Mouse (Mus musculus) midbrain, embryonic 15.5 days (tissue): ENCODE results near the gene Tgfbr3. TPM values are rescaled to one million over a fixed set of nuclear protein-coding genes. Genes with fewer than 3 reads are reported as not detected.
A peak's percentile ranks its signal among the peaks of the same experiment; 100 is the strongest.
"Not testable (repeated sequence)": the region's sequence is repeated elsewhere in the genome, so short reads cannot be mapped to it uniquely, and the experiment has no call there.

Experiments used
- ATAC-seq: fragments of 200-750 bp; cut with Nextera tagmentation; replicated peaks from 2 replicates; pipeline ENCODE4 v1.8.0; 2017; ENCODE audit warnings: moderate TSS enrichment
- H3K27ac ChIP-seq: fragments of 300-500 bp; sonication (generic); 2 replicates; pipeline ENCODE4 v1.5.1; 2015; ENCODE audit warnings: mild to moderate bottlenecking, inconsistent platforms
- H3K27me3 ChIP-seq: fragments of 300-500 bp; sonication (generic); replicated peaks from 2 replicates; pipeline ENCODE4 v1.6.1; 2015; ENCODE audit warnings: inconsistent platforms
- H3K36me3 ChIP-seq: fragments of 300-500 bp; sonication (generic); replicated peaks from 2 replicates; pipeline ENCODE4 v1.6.1; 2015; ENCODE audit warnings: inconsistent platforms
- H3K4me1 ChIP-seq: fragments of 300-500 bp; sonication (generic); 2 replicates; pipeline ENCODE4 v1.6.1; 2015; ENCODE audit warnings: inconsistent platforms
- H3K4me2 ChIP-seq: fragments of 300-500 bp; sonication (generic); 2 replicates; pipeline ENCODE4 v1.6.1; 2015; ENCODE audit warnings: inconsistent platforms, mild to moderate bottlenecking, moderate library complexity
- H3K4me3 ChIP-seq: fragments of 300-500 bp; sonication (generic); 2 replicates; pipeline ENCODE4 v1.5.1; 2015; ENCODE audit warnings: mild to moderate bottlenecking, inconsistent platforms
- H3K9ac ChIP-seq: fragments of 300-500 bp; sonication (generic); 2 replicates; pipeline ENCODE4 v1.6.1; 2015; ENCODE audit warnings: mild to moderate bottlenecking, inconsistent platforms
- H3K9me3 ChIP-seq: fragments of 300-500 bp; sonication (generic); 2 replicates; pipeline ENCODE4 v1.6.1; 2016; ENCODE audit warnings: inconsistent platforms
- WGBS: fragments of 180-500 bp; shearing (Covaris S2); methylation state at CpG from one replicate; pipeline ENCODE4 v1.1.7; 2015; ENCODE audit warnings: mixed read lengths; 5-methylcytosine and 5-hydroxymethylcytosine counted together
- polyA plus RNA-seq: library from polyadenylated mRNA; unstranded; fragments of >200 nt; fragmentation: Nextera tagmentation; extraction: Ambion mirVana; gene quantifications from 2 replicates; pipeline ENCODE4 v1.2.1, GENCODE M21; 2015

The Tgfbr3 gene
- polyA plus RNA-seq, 1 experiment from 2014 or later = 6.5 TPM

- H3K4me2 ChIP-seq = 0 out of 2 replicates have a peak overlapping the region, but pooled peaks have one; percentile 4
- H3K27me3 ChIP-seq = peaks cover 17% of the 10 kb centered on the region
- no peaks in the 10 kb centered on the region for H3K36me3 ChIP-seq
- 0 out of 2 replicates have a peak, but pooled peaks cover 4% of the 10 kb centered on the region for H3K9me3 ChIP-seq
- 20% methylated on average over 19 of the region's 19 CpGs for WGBS
- H3K27ac ChIP-seq = no peak overlapping the region
- ATAC-seq = no peak
- no peak overlapping the region for H3K4me3 ChIP-seq
- no peak overlapping the region for H3K9ac ChIP-seq
- H3K4me1 ChIP-seq = peaks cover 16% of the 10 kb centered on the region
Observed at GRCm38 (mm10) chr5:107250548-107251272, 38.7 kb downstream of the Tgfbr3 start.

- no peak for ATAC-seq
- Histone ChIP-seq H3K4me1 (peaks cover 16% of the 10 kb centered on the region), H3K4me3 (no peak overlapping the region), H3K27me3 (peaks cover 21% of the 10 kb centered on the region), H3K9ac (no peak overlapping the region), H3K4me2 (no peak overlapping the region), H3K9me3 (no peaks in the 10 kb centered on the region), H3K27ac (no peak overlapping the region), H3K36me3 (no peaks in the 10 kb centered on the region)
- 57% methylated on average over 6 of the region's 6 CpGs for WGBS
Observed at GRCm38 (mm10) chr5:107248732-107249131, 40.7 kb downstream of the Tgfbr3 start.

GRCm38 (mm10) chr5:107248302-107248701 lies 41.1 kb downstream of the Tgfbr3 start:
- not testable (repeated sequence) for H3K36me3 ChIP-seq, H3K27ac ChIP-seq, H3K9me3 ChIP-seq, ATAC-seq, H3K9ac ChIP-seq, H3K4me3 ChIP-seq, H3K4me2 ChIP-seq
- peaks cover 18% of the 10 kb centered on the region for H3K27me3 ChIP-seq
- 95% methylated on average over 11 of the region's 11 CpGs for WGBS
- peaks cover 16% of the 10 kb centered on the region for H3K4me1 ChIP-seq

GRCm38 (mm10) chr5:107247786-107248185 lies 41.6 kb downstream of the Tgfbr3 start:
- no peak for ATAC-seq
- H3K27me3 ChIP-seq = peaks cover 13% of the 10 kb centered on the region; the same call in 1 of the 2 replicates

GRCm38 (mm10) chr5:107243445-107243844 lies 46.0 kb downstream of the Tgfbr3 start:
- H3K36me3 ChIP-seq = no peaks in the 10 kb centered on the region
- H3K4me3 ChIP-seq = no peak overlapping the region
- no peak overlapping the region for H3K4me2 ChIP-seq
- no peaks in the 10 kb centered on the region for H3K9me3 ChIP-seq
- H3K27ac ChIP-seq = no peak overlapping the region
- 88% methylated on average over 2 of the region's 2 CpGs for WGBS
- peaks cover 4% of the 10 kb centered on the region; the same call in 1 of the 2 replicates for H3K27me3 ChIP-seq
- H3K9ac ChIP-seq = no peak overlapping the region
- H3K4me1 ChIP-seq = no peaks in the 10 kb centered on the region
- no peak for ATAC-seq

More at GRCm38 (mm10) chr5:107247786-107248185, 41.6 kb downstream of the Tgfbr3 start:
- Histone ChIP-seq H3K9me3 (no peaks in the 10 kb centered on the region), H3K4me3 (no peak overlapping the region), H3K4me2 (no peak overlapping the region), H3K27ac (no peak overlapping the region), H3K4me1 (peaks cover 16% of the 10 kb centered on the region), H3K9ac (no peak overlapping the region), H3K36me3 (no peaks in the 10 kb centered on the region)
- 57% methylated on average over 3 of the region's 3 CpGs for WGBS

- Histone ChIP-seq H3K4me3 (no peak overlapping the region), H3K4me2 (no peak overlapping the region), H3K27ac (no peak overlapping the region), H3K9ac (no peak overlapping the region), H3K36me3 (no peaks in the 10 kb centered on the region), H3K4me1 (peaks cover 3% of the 10 kb centered on the region; the same call in 1 of the 2 replicates), H3K27me3 (peaks cover 4% of the 10 kb centered on the region; the same call in 1 of the 2 replicates), H3K9me3 (no peaks in the 10 kb centered on the region)
- ATAC-seq = no peak
- WGBS = 89% methylated on average over 4 of the region's 4 CpGs
Observed at GRCm38 (mm10) chr5:107242993-107243392, 46.4 kb downstream of the Tgfbr3 start.

- Histone ChIP-seq H3K4me1 (peaks cover 5% of the 10 kb centered on the region; the same call in 1 of the 2 replicates), H3K4me2 (no peak overlapping the region), H3K36me3 (no peaks in the 10 kb centered on the region), H3K4me3 (no peak overlapping the region), H3K9me3 (no peaks in the 10 kb centered on the region), H3K27ac (no peak overlapping the region), H3K27me3 (peaks cover 4% of the 10 kb centered on the region; the same call in 1 of the 2 replicates), H3K9ac (no peak overlapping the region)
- 28% methylated on average over 1 of the region's 1 CpGs for WGBS
- no peak for ATAC-seq
Observed at GRCm38 (mm10) chr5:107240276-107240675, 49.2 kb downstream of the Tgfbr3 start.

GRCm38 (mm10) chr5:107237971-107238426 lies 51.4 kb downstream of the Tgfbr3 start:
- no peaks in the 10 kb centered on the region for H3K36me3 ChIP-seq
- ATAC-seq = no peak
- peaks cover 5% of the 10 kb centered on the region; the same call in 1 of the 2 replicates for H3K4me1 ChIP-seq
- H3K27me3 ChIP-seq = no peaks in the 10 kb centered on the region
- no peak overlapping the region for H3K4me3 ChIP-seq
- no peaks in the 10 kb centered on the region for H3K9me3 ChIP-seq
- no peak overlapping the region for H3K9ac ChIP-seq
- 52% methylated on average over 7 of the region's 7 CpGs for WGBS
- H3K4me2 ChIP-seq = no peak overlapping the region
- H3K27ac ChIP-seq = no peak overlapping the region

GRCm38 (mm10) chr5:107236975-107237374 lies 52.5 kb downstream of the Tgfbr3 start:
- H3K9ac ChIP-seq = no peak overlapping the region
- H3K9me3 ChIP-seq = no peaks in the 10 kb centered on the region
- 68% methylated on average over 6 of the region's 6 CpGs for WGBS
- no peaks in the 10 kb centered on the region for H3K36me3 ChIP-seq
- no peaks in the 10 kb centered on the region for H3K27me3 ChIP-seq
- no peak for ATAC-seq
- no peak overlapping the region for H3K27ac ChIP-seq
- H3K4me2 ChIP-seq = no peak overlapping the region
- no peak overlapping the region for H3K4me3 ChIP-seq
- peaks cover 5% of the 10 kb centered on the region; the same call in 1 of the 2 replicates for H3K4me1 ChIP-seq

- Histone ChIP-seq H3K36me3 (no peaks in the 10 kb centered on the region), H3K4me3 (no peak overlapping the region), H3K27ac (no peak overlapping the region), H3K9ac (no peak overlapping the region), H3K9me3 (no peaks in the 10 kb centered on the region), H3K4me1 (peaks cover 5% of the 10 kb centered on the region; the same call in 1 of the 2 replicates), H3K4me2 (no peak overlapping the region), H3K27me3 (no peaks in the 10 kb centered on the region)
- no peak for ATAC-seq
- WGBS = 75% methylated on average over 5 of the region's 5 CpGs
Observed at GRCm38 (mm10) chr5:107236039-107236438, 53.4 kb downstream of the Tgfbr3 start.

GRCm38 (mm10) chr5:107233366-107234354 lies 55.8 kb downstream of the Tgfbr3 start:
- no peak overlapping the region for H3K4me3 ChIP-seq
- ATAC-seq = no peak

GRCm38 (mm10) chr5:107230189-107230588 lies 59.2 kb downstream of the Tgfbr3 start:
- Histone ChIP-seq H3K4me1 (no peaks in the 10 kb centered on the region), H3K27ac (no peak overlapping the region), H3K27me3 (no peaks in the 10 kb centered on the region), H3K4me2 (no peak overlapping the region), H3K36me3 (no peaks in the 10 kb centered on the region), H3K9me3 (no peaks in the 10 kb centered on the region), H3K9ac (no peak overlapping the region), H3K4me3 (no peak overlapping the region)
- WGBS = 62% methylated on average over 6 of the region's 6 CpGs
- ATAC-seq = no peak

More at GRCm38 (mm10) chr5:107233366-107234354, 55.8 kb downstream of the Tgfbr3 start:
- Histone ChIP-seq H3K9me3 (no peaks in the 10 kb centered on the region), H3K27me3 (no peaks in the 10 kb centered on the region), H3K36me3 (no peaks in the 10 kb centered on the region), H3K27ac (no peak overlapping the region), H3K9ac (no peak overlapping the region), H3K4me2 (no peak overlapping the region), H3K4me1 (peaks cover 5% of the 10 kb centered on the region; the same call in 1 of the 2 replicates)
- 70% methylated on average over 14 of the region's 14 CpGs for WGBS
